Mouse (Mus musculus): Measurements from ENCODE around the gene Gm10310. TPM values are rescaled to one million over a fixed set of nuclear protein-coding genes. Genes with fewer than 3 reads are reported as not detected.
"Not testable (repeated sequence)": the region's sequence is repeated elsewhere in the genome, so short reads cannot be mapped to it uniquely, and the experiment has no call there.

Gene Gm10310
- not detected for total RNA-seq (2021)
- long read RNA-seq, experiment 1: 0 reads
- long read RNA-seq, experiment 2: 0 reads

DNA sequence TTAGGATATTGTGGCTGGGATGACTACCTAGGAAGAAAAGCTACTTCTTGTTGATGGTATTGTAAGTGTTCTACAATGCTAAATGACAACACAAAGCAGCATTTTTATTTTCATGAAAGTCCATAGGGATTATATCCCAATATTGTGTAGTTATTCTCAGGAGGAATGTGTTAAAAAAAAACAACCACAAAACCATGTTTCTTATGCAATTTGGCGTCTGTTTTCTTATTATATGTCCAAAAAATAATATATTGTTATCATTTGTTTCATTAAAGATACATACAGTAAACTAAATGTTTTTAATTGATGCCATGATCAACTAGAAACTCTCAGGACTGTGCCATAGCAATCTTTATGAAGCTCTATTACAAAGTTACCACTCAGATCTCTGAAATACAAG lies at the start of gene Gm10310:
Gm10310 (minus strand) TSS at position 101 of the 400 bp plus-strand sequence.
- DNase-seq (ENCODE audit: low spot score): not testable (repeated sequence)

DNA sequence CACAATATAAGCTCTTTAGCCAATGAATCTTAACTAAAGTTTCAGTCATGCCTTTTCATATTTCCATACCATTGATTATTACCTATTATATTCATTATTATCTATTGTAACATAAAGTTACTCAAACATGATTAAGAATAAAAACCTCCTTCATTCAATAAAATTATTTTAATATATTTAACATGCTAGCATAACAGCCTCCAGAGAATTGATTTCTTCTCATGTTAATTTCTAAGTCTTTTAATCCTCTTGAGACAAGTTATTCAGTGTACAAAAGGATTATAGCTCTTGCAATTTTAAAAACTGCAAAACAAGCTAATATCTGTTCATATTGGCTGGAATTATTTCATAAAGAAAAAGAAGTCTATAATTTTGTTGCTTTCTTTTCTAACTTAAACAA lies 45.2 kb upstream of the Gm10310 start, which contains the start of gene Olfr821:
Olfr821 (plus strand) TSS at position 301 of the 400 bp plus-strand sequence.
- DNase-seq (ENCODE audit: low spot score): no peak

DNA sequence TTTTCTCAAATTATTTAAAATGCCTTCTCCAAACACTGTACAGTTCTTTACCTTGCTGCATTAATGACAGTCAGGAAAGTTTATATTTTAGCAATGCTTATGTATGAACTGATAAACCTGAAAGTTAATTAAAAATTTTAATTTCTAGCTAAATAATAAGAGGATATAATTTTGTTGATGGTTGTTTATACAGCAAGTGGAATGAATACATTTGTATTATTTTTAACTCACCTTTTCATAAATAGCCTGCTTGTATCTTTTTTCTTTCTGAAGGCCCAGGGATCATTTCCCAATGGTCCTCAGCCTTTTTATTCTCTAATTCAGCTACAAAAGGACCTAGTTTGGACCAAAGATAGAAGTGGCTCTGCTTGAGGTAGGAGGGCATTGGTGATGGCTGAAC lies 27.5 kb upstream of the Gm10310 start, which contains the start of gene Olfr820:
Olfr820 (plus strand) TSS at position 301 of the 400 bp plus-strand sequence.
- DNase-seq (ENCODE audit: low spot score): no peak

DNA sequence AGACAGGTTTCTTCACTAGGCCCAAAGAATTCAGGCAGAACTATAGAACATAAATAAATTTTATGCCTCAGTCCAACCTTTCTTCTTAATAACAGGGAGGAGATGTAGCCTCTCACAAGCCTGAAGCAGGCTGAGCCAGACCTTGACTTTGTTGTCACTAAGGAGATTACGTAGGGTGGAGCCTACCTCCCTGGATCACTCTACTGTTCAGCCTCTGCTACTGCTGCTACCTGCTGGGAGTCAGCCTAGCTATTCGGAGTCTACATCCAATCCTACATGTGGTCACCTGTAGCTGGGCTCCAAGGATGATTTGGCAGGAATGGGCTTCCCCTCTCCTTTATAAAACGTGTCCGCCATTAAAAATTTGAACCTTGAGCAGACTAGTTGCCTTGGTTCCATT lies 20.5 kb upstream of the Gm10310 start:
- DNase-seq (ENCODE audit: low spot score): not testable (repeated sequence)

DNA sequence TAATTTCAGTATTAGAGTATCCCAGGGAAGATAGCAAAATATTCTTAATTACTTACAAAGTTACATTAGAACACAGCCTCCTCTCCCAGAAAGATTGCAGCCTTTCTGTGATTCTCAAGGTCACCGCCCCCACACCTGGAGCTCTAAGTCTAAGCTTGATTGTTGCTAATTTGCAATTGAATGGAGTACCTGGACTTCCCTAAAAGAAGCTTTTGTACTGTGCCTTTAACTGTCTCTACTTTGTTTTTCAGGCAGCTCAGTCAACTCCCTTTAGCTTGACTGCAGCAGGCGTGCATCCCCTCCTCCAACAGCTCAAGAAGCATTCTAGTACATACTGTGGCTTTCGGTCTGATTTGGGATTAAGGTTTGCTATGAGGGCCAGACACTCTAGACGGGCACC lies 19.2 kb upstream of the Gm10310 start:
- DNase-seq (ENCODE audit: low spot score): not testable (repeated sequence)

DNA sequence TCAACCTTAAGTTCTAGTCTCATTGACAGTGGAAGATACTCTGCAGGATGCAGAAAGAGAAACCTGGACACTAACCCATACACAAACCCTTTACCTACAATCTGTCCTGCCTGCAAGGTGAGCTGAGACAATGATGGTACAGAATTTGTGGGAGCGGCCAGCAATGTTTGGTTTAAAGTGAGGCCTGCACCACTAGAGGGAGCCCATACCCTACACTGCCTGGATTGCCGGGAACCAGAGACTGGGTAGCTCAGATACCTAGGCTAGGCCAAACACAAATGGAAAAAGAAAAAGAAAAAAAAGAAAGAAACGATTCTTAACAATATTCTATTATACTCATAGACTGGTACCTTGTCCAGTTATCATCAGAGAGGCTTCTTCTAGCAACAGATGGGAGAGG lies 3.0 kb downstream of the Gm10310 start:
- DNase-seq (ENCODE audit: low spot score): not testable (repeated sequence)

DNA sequence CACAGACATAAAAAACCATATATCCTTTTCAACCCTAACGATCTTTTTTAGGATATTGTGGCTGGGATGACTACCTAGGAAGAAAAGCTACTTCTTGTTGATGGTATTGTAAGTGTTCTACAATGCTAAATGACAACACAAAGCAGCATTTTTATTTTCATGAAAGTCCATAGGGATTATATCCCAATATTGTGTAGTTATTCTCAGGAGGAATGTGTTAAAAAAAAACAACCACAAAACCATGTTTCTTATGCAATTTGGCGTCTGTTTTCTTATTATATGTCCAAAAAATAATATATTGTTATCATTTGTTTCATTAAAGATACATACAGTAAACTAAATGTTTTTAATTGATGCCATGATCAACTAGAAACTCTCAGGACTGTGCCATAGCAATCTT lies 8.8 kb downstream of the Gm10310 start, which contains the start of gene Olfr247:
Olfr247 (minus strand) TSS at position 101 of the 400 bp plus-strand sequence.
- DNase-seq (ENCODE audit: low spot score): not testable (repeated sequence)

DNA sequence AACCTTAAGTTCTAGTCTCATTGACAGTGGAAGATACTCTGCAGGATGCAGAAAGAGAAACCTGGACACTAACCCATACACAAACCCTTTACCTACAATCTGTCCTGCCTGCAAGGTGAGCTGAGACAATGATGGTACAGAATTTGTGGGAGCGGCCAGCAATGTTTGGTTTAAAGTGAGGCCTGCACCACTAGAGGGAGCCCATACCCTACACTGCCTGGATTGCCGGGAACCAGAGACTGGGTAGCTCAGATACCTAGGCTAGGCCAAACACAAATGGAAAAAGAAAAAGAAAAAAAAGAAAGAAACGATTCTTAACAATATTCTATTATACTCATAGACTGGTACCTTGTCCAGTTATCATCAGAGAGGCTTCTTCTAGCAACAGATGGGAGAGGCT lies 11.9 kb downstream of the Gm10310 start:
- DNase-seq (ENCODE audit: low spot score): not testable (repeated sequence)

DNA sequence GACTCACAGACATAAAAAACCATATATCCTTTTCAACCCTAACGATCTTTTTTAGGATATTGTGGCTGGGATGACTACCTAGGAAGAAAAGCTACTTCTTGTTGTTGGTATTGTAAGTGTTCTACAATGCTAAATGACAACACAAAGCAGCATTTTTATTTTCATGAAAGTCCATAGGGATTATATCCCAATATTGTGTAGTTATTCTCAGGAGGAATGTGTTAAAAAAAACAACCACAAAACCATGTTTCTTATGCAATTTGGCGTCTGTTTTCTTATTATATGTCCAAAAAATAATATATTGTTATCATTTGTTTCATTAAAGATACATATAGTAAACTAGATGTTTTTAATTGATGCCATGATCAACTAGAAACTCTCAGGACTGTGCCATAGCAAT lies 17.7 kb downstream of the Gm10310 start, which contains the start of gene Olfr819:
Olfr819 (minus strand) TSS at position 101 of the 400 bp plus-strand sequence.
- DNase-seq (ENCODE audit: low spot score): not testable (repeated sequence)

DNA sequence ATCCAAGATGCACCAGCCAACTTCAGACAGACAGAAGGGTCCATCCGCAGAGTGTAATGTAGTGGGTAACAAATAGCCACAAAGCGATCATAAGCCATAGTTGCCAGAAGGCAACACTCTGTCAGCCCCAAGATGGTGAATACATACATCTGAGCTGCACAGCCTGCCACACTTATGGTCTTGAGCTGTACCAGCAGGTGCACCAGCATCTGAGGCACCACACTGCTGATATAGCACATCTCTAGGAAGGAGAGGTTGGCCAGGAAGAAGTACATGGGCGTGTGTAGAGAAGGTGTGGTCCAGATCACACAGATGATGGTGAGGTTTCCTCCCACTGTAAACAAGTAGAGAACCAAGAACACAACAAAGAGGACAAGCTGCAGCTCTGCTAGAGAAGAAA lies 18.6 kb downstream of the Gm10310 start:
- not testable (repeated sequence) for DNase-seq (ENCODE audit: low spot score)

DNA sequence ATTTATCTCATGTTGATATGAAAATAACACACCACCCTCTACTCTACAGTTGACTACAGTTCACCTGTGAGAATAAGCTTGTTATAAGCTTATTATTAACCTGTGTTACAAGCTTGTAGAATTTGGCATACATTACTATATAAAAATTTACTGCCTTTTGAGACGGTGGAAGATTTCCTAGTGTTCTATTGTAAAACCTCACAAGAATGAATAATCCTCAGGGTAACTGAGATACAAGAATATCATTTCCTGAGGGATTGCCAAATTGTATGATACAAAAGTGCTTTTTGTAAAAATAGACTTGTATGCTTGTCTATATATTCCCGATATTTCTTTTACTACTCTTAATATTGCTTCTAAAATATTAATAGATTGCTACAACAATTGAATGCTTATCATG lies 35.9 kb downstream of the Gm10310 start, which contains the start of gene Olfr818:
Olfr818 (minus strand) TSS at position 101 of the 400 bp plus-strand sequence.
- DNase-seq (ENCODE audit: low spot score): no peak

Other genes with a start within 250 kb of the Gm10310 start
- not detected for gene Olfr806, start 243.1 kb downstream of the Gm10310 start, total RNA-seq (2021)
- not detected for gene Olfr807, start 227.3 kb downstream of the Gm10310 start, total RNA-seq (2021)
- gene Olfr808, start 219.6 kb downstream of the Gm10310 start, total RNA-seq (2021): not detected
- not detected for gene Olfr809, start 210.4 kb downstream of the Gm10310 start, total RNA-seq (2021)
- gene Olfr810, start 190.1 kb downstream of the Gm10310 start, total RNA-seq (2021): not detected
- not detected for gene Olfr811, start 180.7 kb downstream of the Gm10310 start, total RNA-seq (2021)
- not detected for gene Olfr812, start 139.0 kb downstream of the Gm10310 start, total RNA-seq (2021)
- not detected for gene Olfr813, start 129.7 kb downstream of the Gm10310 start, total RNA-seq (2021)
- gene Olfr814, start 105.2 kb downstream of the Gm10310 start, total RNA-seq (2021): not detected
- gene Olfr815, start 79.2 kb downstream of the Gm10310 start, total RNA-seq (2021): not detected
- not detected for gene Olfr816, start 69.5 kb downstream of the Gm10310 start, total RNA-seq (2021)
- gene Olfr818, start 36.0 kb downstream of the Gm10310 start, total RNA-seq (2021): not detected
- not detected for gene Olfr819, start 17.8 kb downstream of the Gm10310 start, total RNA-seq (2021)
- not detected for gene Olfr247, start 8.9 kb downstream of the Gm10310 start, total RNA-seq (2021)
- not detected for gene Olfr820, start 27.6 kb upstream of the Gm10310 start, total RNA-seq (2021)
- gene Olfr821, start 45.3 kb upstream of the Gm10310 start, total RNA-seq (2021): not detected
- gene Olfr822, start 86.1 kb upstream of the Gm10310 start, total RNA-seq (2021): not detected
- not detected for gene Olfr823, start 130.3 kb upstream of the Gm10310 start, total RNA-seq (2021)
- not detected for gene Olfr824, start 144.9 kb upstream of the Gm10310 start, total RNA-seq (2021)
- gene Olfr825, start 181.7 kb upstream of the Gm10310 start, total RNA-seq (2021): not detected
- gene Olfr826, start 199.1 kb upstream of the Gm10310 start, total RNA-seq (2021): not detected
- not detected for gene Olfr827, start 229.3 kb upstream of the Gm10310 start, total RNA-seq (2021)